Mouse (Mus musculus) midbrain, embryonic 14.5 days (tissue): Measurements from ENCODE around the gene Phldb3. TPM values are rescaled to one million over a fixed set of nuclear protein-coding genes. Genes with fewer than 3 reads are reported as not detected.

Source experiments
- ATAC-seq: fragments of 200-750 bp; cut with Nextera tagmentation; 2 replicates; pipeline ENCODE4 v1.8.0; 2017; ENCODE audit warnings: moderate number of reproducible peaks, moderate library complexity; ENCODE audit not compliant: low FRiP score, low TSS enrichment
- DNase-seq: peaks from one replicate; pipeline ENCODE4 v3.0.0-alpha.2; 2015
- H3K27ac ChIP-seq: fragments of 300-500 bp; sonication (generic); replicated peaks from 2 replicates; pipeline ENCODE4 v1.5.1; 2014; ENCODE audit warnings: mild to moderate bottlenecking, low read depth, low read length, moderate library complexity
- H3K27me3 ChIP-seq: fragments of 300-500 bp; sonication (generic); 2 replicates; pipeline ENCODE4 v1.6.1; 2014; ENCODE audit warnings: low read length, control low read depth, mixed read lengths; ENCODE audit not compliant: control insufficient read depth, insufficient read depth
- H3K36me3 ChIP-seq: fragments of 300-500 bp; sonication (generic); 2 replicates; pipeline ENCODE4 v1.6.1; 2014; ENCODE audit warnings: low read length, control low read depth; ENCODE audit not compliant: control insufficient read depth, insufficient read depth
- H3K4me1 ChIP-seq: fragments of 300-500 bp; sonication (generic); 2 replicates; pipeline ENCODE4 v1.6.1; 2014; ENCODE audit warnings: mild to moderate bottlenecking, antibody characterized with exemption, low read length, control low read depth; ENCODE audit not compliant: control insufficient read depth, insufficient read depth
- H3K4me2 ChIP-seq: fragments of 300-500 bp; sonication (generic); 2 replicates; pipeline ENCODE4 v1.6.1; 2014; ENCODE audit warnings: mild to moderate bottlenecking, low read length, moderate library complexity
- H3K4me3 ChIP-seq: fragments of 300-500 bp; sonication (generic); replicated peaks from 2 replicates; pipeline ENCODE4 v1.5.1; 2014; ENCODE audit warnings: low read depth, low read length
- H3K9ac ChIP-seq: fragments of 300-500 bp; sonication (generic); replicated peaks from 2 replicates; pipeline ENCODE4 v1.6.1; 2014; ENCODE audit warnings: mild to moderate bottlenecking, low read length, moderate library complexity
- H3K9me3 ChIP-seq: fragments of 300-500 bp; sonication (generic); 2 replicates; pipeline ENCODE4 v1.6.1; 2016; ENCODE audit warnings: low read length, control low read depth, mixed read lengths; ENCODE audit not compliant: control insufficient read depth
- WGBS: fragments of 180-500 bp; shearing (Covaris S2); extraction: QIAGEN DNeasy Blood & Tissue Kit; methylation state at CpG from one replicate; pipeline ENCODE4 v1.1.7; 2014; 5-methylcytosine and 5-hydroxymethylcytosine counted together
- polyA plus RNA-seq: library from polyadenylated mRNA; unstranded; fragments of >200 nt; fragmentation: Nextera tagmentation; extraction: Ambion mirVana; gene quantifications from 2 replicates; pipeline ENCODE4 v1.2.1, GENCODE M21; 2014

Gene Phldb3
- polyA plus RNA-seq, 1 experiment from 2014 or later = not detected

- Histone ChIP-seq H3K27ac (no peak overlapping the region), H3K4me2 (no peak overlapping the region), H3K9me3 (no peaks in the 10 kb centered on the region), H3K27me3 (no peaks in the 10 kb centered on the region), H3K4me3 (no peak overlapping the region), H3K36me3 (peaks cover 50% of the 10 kb centered on the region), H3K4me1 (no peaks in the 10 kb centered on the region), H3K9ac (no peak overlapping the region)
- DNase-seq (no peak), ATAC-seq (no peak)
- WGBS = 87% methylated on average over 4 of the region's 4 CpGs
Observed at GRCm38 (mm10) chr7:24571071-24571470, 39.5 kb upstream of the Phldb3 start.

- H3K9me3 ChIP-seq = no peaks in the 10 kb centered on the region
- no peak overlapping the region for H3K4me2 ChIP-seq
- DNase-seq (peak; percentile 40), ATAC-seq (no peak)
- H3K4me1 ChIP-seq = no peaks in the 10 kb centered on the region
- no peak overlapping the region for H3K27ac ChIP-seq
- WGBS = 48% methylated on average over 5 of the region's 5 CpGs
- peaks cover 37% of the 10 kb centered on the region for H3K36me3 ChIP-seq
- H3K27me3 ChIP-seq = no peaks in the 10 kb centered on the region
- no peak overlapping the region for H3K4me3 ChIP-seq
- H3K9ac ChIP-seq = no peak overlapping the region
Observed at GRCm38 (mm10) chr7:24572455-24572854, 38.1 kb upstream of the Phldb3 start.

- H3K9me3 ChIP-seq = no peaks in the 10 kb centered on the region
- DNase-seq = no peak
- 71% methylated on average over 12 of the region's 12 CpGs for WGBS
- H3K9ac ChIP-seq = no peak overlapping the region
- H3K36me3 ChIP-seq = peaks cover 20% of the 10 kb centered on the region; the same call in 1 of the 2 replicates
- H3K4me3 ChIP-seq = no peak overlapping the region
- no peak overlapping the region for H3K27ac ChIP-seq
- no peak overlapping the region for H3K4me2 ChIP-seq
- ATAC-seq = no peak
- no peaks in the 10 kb centered on the region for H3K27me3 ChIP-seq
- no peaks in the 10 kb centered on the region for H3K4me1 ChIP-seq
Observed at GRCm38 (mm10) chr7:24574224-24574796, 36.3 kb upstream of the Phldb3 start.

GRCm38 (mm10) chr7:24577811-24578210 is 32.8 kb upstream of the Phldb3 start:
- DNase-seq (no peak), ATAC-seq (no peak)
- WGBS = 95% methylated on average over 10 of the region's 10 CpGs
- Histone ChIP-seq H3K9me3 (no peaks in the 10 kb centered on the region), H3K27ac (no peak overlapping the region), H3K9ac (no peak overlapping the region), H3K36me3 (0 out of 2 replicates have a peak, but pooled peaks cover 5% of the 10 kb centered on the region), H3K4me3 (no peak overlapping the region), H3K4me2 (no peak overlapping the region), H3K4me1 (no peaks in the 10 kb centered on the region), H3K27me3 (no peaks in the 10 kb centered on the region)

GRCm38 (mm10) chr7:24584876-24585275 is 25.7 kb upstream of the Phldb3 start:
- 79% methylated on average over 6 of the region's 6 CpGs for WGBS
- Histone ChIP-seq H3K27me3 (peaks cover 18% of the 10 kb centered on the region; the same call in 1 of the 2 replicates), H3K4me2 (no peak overlapping the region), H3K4me1 (no peaks in the 10 kb centered on the region), H3K9ac (no peak overlapping the region), H3K4me3 (no peak overlapping the region), H3K27ac (no peak overlapping the region), H3K9me3 (no peaks in the 10 kb centered on the region), H3K36me3 (no peaks in the 10 kb centered on the region)
- no peak for ATAC-seq
- no peak for DNase-seq

- 40% methylated on average over 16 of the region's 16 CpGs for WGBS
- Histone ChIP-seq H3K4me1 (no peaks in the 10 kb centered on the region), H3K4me3 (no peak overlapping the region)
Observed at GRCm38 (mm10) chr7:24585995-24586394, 24.6 kb upstream of the Phldb3 start.

GRCm38 (mm10) chr7:24586828-24587227 is 23.7 kb upstream of the Phldb3 start:
- H3K4me2 ChIP-seq = peak overlapping the region; percentile 55
- ATAC-seq = peak; percentile 34; the same call in 1 of the 2 replicates
- no peaks in the 10 kb centered on the region for H3K9me3 ChIP-seq
- peak overlapping the region; percentile 59 for H3K9ac ChIP-seq
- WGBS = 10% methylated on average over 8 of the region's 8 CpGs
- H3K27me3 ChIP-seq = peaks cover 18% of the 10 kb centered on the region; the same call in 1 of the 2 replicates
- H3K4me3 ChIP-seq = peak overlapping the region; percentile 43
- peak; percentile 35 for DNase-seq
- 0 out of 2 replicates have a peak overlapping the region, but pooled peaks have one; percentile 43 for H3K27ac ChIP-seq
- H3K36me3 ChIP-seq = no peaks in the 10 kb centered on the region
- H3K4me1 ChIP-seq = no peaks in the 10 kb centered on the region

More at GRCm38 (mm10) chr7:24585995-24586394, 24.6 kb upstream of the Phldb3 start:
- H3K4me2 ChIP-seq = no peak overlapping the region
- H3K27ac ChIP-seq = no peak overlapping the region
- ATAC-seq (no peak), DNase-seq (no peak)
- H3K27me3 ChIP-seq = peaks cover 18% of the 10 kb centered on the region; the same call in 1 of the 2 replicates
- H3K36me3 ChIP-seq = no peaks in the 10 kb centered on the region
- H3K9ac ChIP-seq = no peak overlapping the region
- no peaks in the 10 kb centered on the region for H3K9me3 ChIP-seq

GRCm38 (mm10) chr7:24587330-24588105 is 23.0 kb upstream of the Phldb3 start, which contains the start of the genes Ethe1 and Zfp575:
Ethe1 (plus strand) TSS chr7:24587543.
Zfp575 (minus strand) TSS chr7:24587641.
- WGBS = 6% methylated on average over 30 of the region's 30 CpGs
- Histone ChIP-seq H3K4me1 (no peaks in the 10 kb centered on the region), H3K4me3 (peak within 1 kb of the TSS; percentile 43), H3K9me3 (no peaks in the 10 kb centered on the region), H3K4me2 (peak within 1 kb of the TSS; percentile 55), H3K27ac (peak within 1 kb of the TSS; percentile 43; the same call in 1 of the 2 replicates), H3K27me3 (peaks cover 18% of the 10 kb centered on the region; the same call in 1 of the 2 replicates), H3K36me3 (no peaks in the 10 kb centered on the region), H3K9ac (peak within 1 kb of the TSS; percentile 59)
- DNase-seq = peak; percentile 91
- ATAC-seq = peak; percentile 64; the same call in 1 of the 2 replicates
